Mouse (Mus musculus): ENCODE measurements at regions not wholly inside any gene's neighbourhood (a gene's known extent, or its start where the extent isn't known, plus 50 kb on each side); places are given as distances from the start of the nearest gene placed in this dataset.

DNA sequence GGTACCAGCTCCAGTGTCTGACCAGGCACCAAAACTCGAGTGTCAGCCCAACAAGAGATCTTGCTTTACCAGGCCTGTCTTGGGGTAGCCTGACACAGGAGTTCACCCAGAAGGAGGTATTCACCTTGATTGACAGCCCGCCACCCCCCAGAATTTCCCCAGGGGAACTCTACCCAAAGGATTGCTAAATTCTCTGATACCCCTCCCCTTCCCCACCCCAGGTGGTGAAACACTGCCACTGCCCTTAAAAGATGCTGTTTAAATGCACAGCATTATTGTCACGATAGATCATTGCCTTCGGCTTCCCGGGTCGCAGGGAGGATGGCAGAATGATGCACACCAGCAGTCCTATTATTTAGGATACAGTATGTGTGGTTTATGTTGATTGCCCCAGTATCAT, 476.8 kb downstream of the Prss52 start:
- TF ChIP-seq CTCF (IDR thresholded peaks at IDR 0.05; ENCODE audit: low read depth, low read length), result no peak
- TF ChIP-seq POLR2A (IDR thresholded peaks at IDR 0.05; ENCODE audit: borderline replicate concordance, low read depth, low read length), result no peak

Data from bone marrow macrophage, adult 2 months (primary cell).